Mouse (Mus musculus) monocyte, adult 5-6 weeks (primary cell): ENCODE data around the gene Wars2. TPM values are rescaled to one million over a fixed set of nuclear protein-coding genes. Genes with fewer than 3 reads are reported as not detected.

Source experiments
- ATAC-seq: fragments of 153-309, 156-312 bp; replicated peaks from 2 replicates; pipeline ENCODE4 v1.8.0; 2017; ENCODE audit warnings: mild to moderate bottlenecking; ENCODE audit not compliant: low TSS enrichment, insufficient number of reproducible peaks, severe bottlenecking, poor library complexity, low FRiP score
- total RNA-seq: library from RNA; stranded (forward); fragments of 200-1000, 200-491, 200-594 nt; gene quantifications from 3 replicates; pipeline ENCODE4 v1.2.3, GENCODE M21; 2017

The Wars2 gene
- total RNA-seq, 1 experiment from 2014 or later: 3.8 TPM

- ATAC-seq: no peak
Measured at GRCm38 (mm10) chr3:99183355-99184016, 42.6 kb downstream of the Wars2 start.

GRCm38 (mm10) chr3:99184373-99184772 lies 43.5 kb downstream of the Wars2 start:
- ATAC-seq: no peak

- no peak for ATAC-seq
Measured at GRCm38 (mm10) chr3:99188097-99188496, 47.2 kb downstream of the Wars2 start.

- ATAC-seq: no peak
Measured at GRCm38 (mm10) chr3:99193576-99193975, 52.7 kb downstream of the Wars2 start.

GRCm38 (mm10) chr3:99203331-99203730 lies 62.5 kb downstream of the Wars2 start:
- no peak for ATAC-seq

GRCm38 (mm10) chr3:99208416-99208815 lies 67.5 kb downstream of the Wars2 start:
- ATAC-seq: no peak

GRCm38 (mm10) chr3:99211105-99211698 lies 70.3 kb downstream of the Wars2 start:
- no peak for ATAC-seq

GRCm38 (mm10) chr3:99227807-99228206 lies 86.9 kb downstream of the Wars2 start:
- no peak for ATAC-seq

- no peak for ATAC-seq
Measured at GRCm38 (mm10) chr3:99233393-99234318, 92.8 kb downstream of the Wars2 start.

GRCm38 (mm10) chr3:99234319-99234869 lies 93.5 kb downstream of the Wars2 start:
- 0 out of 2 replicates have a peak, but pooled peaks have one; percentile 17 for ATAC-seq

GRCm38 (mm10) chr3:99235116-99235803 lies 94.4 kb downstream of the Wars2 start:
- ATAC-seq: no peak

GRCm38 (mm10) chr3:99235804-99236755 lies 95.2 kb downstream of the Wars2 start:
- ATAC-seq: no peak

GRCm38 (mm10) chr3:99238691-99239090 lies 97.8 kb downstream of the Wars2 start:
- ATAC-seq: no peak

- ATAC-seq: no peak
Measured at GRCm38 (mm10) chr3:99239301-99240045, 98.6 kb downstream of the Wars2 start.

- no peak for ATAC-seq
Measured at GRCm38 (mm10) chr3:99240213-99240720, 99.4 kb downstream of the Wars2 start, which contains the start of gene Tbx15. Tbx15 (plus strand) TSS chr3:99240381.

GRCm38 (mm10) chr3:99240811-99241738 lies 100.2 kb downstream of the Wars2 start:
- no peak for ATAC-seq
